Mouse (Mus musculus): ENCODE measurements around the gene Tmem256. TPM values are rescaled to one million over a fixed set of nuclear protein-coding genes. Genes with fewer than 3 reads are reported as not detected.

Tmem256 gene
- polyA plus RNA-seq, 1 experiment from 2014 or later: 359 TPM

Small RNA genes lying within 50 kb of the gene (microRNA-seq; reads per million reads assigned to microRNA genes)
- not detected for gene Mir6924

Other genes with a start within 250 kb of the Tmem256 start
- gene Atp1b2, start 232.6 kb upstream of the Tmem256 start, polyA plus RNA-seq (2015; fragmentation: Nextera tagmentation; extraction: Ambion mirVana): 24.2 and 24.5 TPM in 2 replicates
- gene Shbg, start 220.6 kb upstream of the Tmem256 start, polyA plus RNA-seq (2015; fragmentation: Nextera tagmentation; extraction: Ambion mirVana): 0.29 TPM in 1 of 2 replicates, not detected in the other
- gene Sat2, start 216.5 kb upstream of the Tmem256 start, polyA plus RNA-seq (2015; fragmentation: Nextera tagmentation; extraction: Ambion mirVana): 14.3 and 16.7 TPM in 2 replicates
- 22.9 and 28.5 TPM in 2 replicates for gene Fxr2, start 205.5 kb upstream of the Tmem256 start, polyA plus RNA-seq (2015; fragmentation: Nextera tagmentation; extraction: Ambion mirVana)
- gene Sox15, start 183.2 kb upstream of the Tmem256 start, polyA plus RNA-seq (2015; fragmentation: Nextera tagmentation; extraction: Ambion mirVana): 0.22 TPM in 1 of 2 replicates, not detected in the other
- gene Mpdu1, start 175.9 kb upstream of the Tmem256 start, polyA plus RNA-seq (2015; fragmentation: Nextera tagmentation; extraction: Ambion mirVana): 38.8 and 48.1 TPM in 2 replicates
- gene Cd68, start 172.4 kb upstream of the Tmem256 start, polyA plus RNA-seq (2015; fragmentation: Nextera tagmentation; extraction: Ambion mirVana): 8.7 and 18.6 TPM in 2 replicates
- gene Eif4a1, start 166.1 kb upstream of the Tmem256 start, polyA plus RNA-seq (2015; fragmentation: Nextera tagmentation; extraction: Ambion mirVana): 310 and 340 TPM in 2 replicates
- gene Senp3, start 156.4 kb upstream of the Tmem256 start, polyA plus RNA-seq (2015; fragmentation: Nextera tagmentation; extraction: Ambion mirVana): 47.1 and 54.8 TPM in 2 replicates
- gene Tnfsf13, start 152.7 kb upstream of the Tmem256 start, polyA plus RNA-seq (2015; fragmentation: Nextera tagmentation; extraction: Ambion mirVana): 0.54 and 0.99 TPM in 2 replicates
- 7.3 and 8.9 TPM in 2 replicates for gene Tnfsf12, start 142.7 kb upstream of the Tmem256 start, polyA plus RNA-seq (2015; fragmentation: Nextera tagmentation; extraction: Ambion mirVana)
- 2.9 and 4.2 TPM in 2 replicates for gene Tnfsfm13, start 142.4 kb upstream of the Tmem256 start, polyA plus RNA-seq (2015; fragmentation: Nextera tagmentation; extraction: Ambion mirVana)
- 10.9 and 18.3 TPM in 2 replicates for gene Polr2a, start 79.9 kb upstream of the Tmem256 start, polyA plus RNA-seq (2015; fragmentation: Nextera tagmentation; extraction: Ambion mirVana)
- gene Slc35g3, start 76.5 kb upstream of the Tmem256 start, polyA plus RNA-seq (2015; fragmentation: Nextera tagmentation; extraction: Ambion mirVana): 0.16 and 0.48 TPM in 2 replicates
- 3.1 and 3.8 TPM in 2 replicates for gene Zbtb4, start 72.6 kb upstream of the Tmem256 start, polyA plus RNA-seq (2015; fragmentation: Nextera tagmentation; extraction: Ambion mirVana)
- gene Chrnb1, start 42.6 kb upstream of the Tmem256 start, polyA plus RNA-seq (2015; fragmentation: Nextera tagmentation; extraction: Ambion mirVana): 5.4 and 7.5 TPM in 2 replicates
- 1.8 and 2.9 TPM in 2 replicates for gene Fgf11, start 36.7 kb upstream of the Tmem256 start, polyA plus RNA-seq (2015; fragmentation: Nextera tagmentation; extraction: Ambion mirVana)
- 1.1 and 2.6 TPM in 2 replicates for gene Tmem102, start 32.9 kb upstream of the Tmem256 start, polyA plus RNA-seq (2015; fragmentation: Nextera tagmentation; extraction: Ambion mirVana)
- gene Gm39566, start 23.2 kb upstream of the Tmem256 start, polyA plus RNA-seq (2015; fragmentation: Nextera tagmentation; extraction: Ambion mirVana): not detected in 2 replicates
- gene Spem2, start 20.0 kb upstream of the Tmem256 start, polyA plus RNA-seq (2015; fragmentation: Nextera tagmentation; extraction: Ambion mirVana): not detected in 2 replicates
- not detected in 2 replicates for gene Spem1, start 16.3 kb upstream of the Tmem256 start, polyA plus RNA-seq (2015; fragmentation: Nextera tagmentation; extraction: Ambion mirVana)
- gene Nlgn2, start 730 bp upstream of the Tmem256 start, polyA plus RNA-seq (2015; fragmentation: Nextera tagmentation; extraction: Ambion mirVana): 1.6 and 2.2 TPM in 2 replicates
- gene Plscr3, start 7.9 kb downstream of the Tmem256 start, polyA plus RNA-seq (2015; fragmentation: Nextera tagmentation; extraction: Ambion mirVana): 68.5 and 81.4 TPM in 2 replicates
- 0.31 and 0.80 TPM in 2 replicates for gene Tnk1, start 20.2 kb downstream of the Tmem256 start, polyA plus RNA-seq (2015; fragmentation: Nextera tagmentation; extraction: Ambion mirVana)
- gene Tmem95, start 39.5 kb downstream of the Tmem256 start, polyA plus RNA-seq (2015; fragmentation: Nextera tagmentation; extraction: Ambion mirVana): not detected in 2 replicates
- 3.3 and 5.7 TPM in 2 replicates for gene Kctd11, start 42.9 kb downstream of the Tmem256 start, polyA plus RNA-seq (2015; fragmentation: Nextera tagmentation; extraction: Ambion mirVana)
- 4.5 and 14.8 TPM in 2 replicates for gene Acap1, start 57.0 kb downstream of the Tmem256 start, polyA plus RNA-seq (2015; fragmentation: Nextera tagmentation; extraction: Ambion mirVana)
- 3.7 and 5.8 TPM in 2 replicates for gene 2810408A11Rik, start 62.5 kb downstream of the Tmem256 start, polyA plus RNA-seq (2015; fragmentation: Nextera tagmentation; extraction: Ambion mirVana)
- gene Neurl4, start 62.6 kb downstream of the Tmem256 start, polyA plus RNA-seq (2015; fragmentation: Nextera tagmentation; extraction: Ambion mirVana): 5.2 and 7.0 TPM in 2 replicates
- gene Gps2, start 75.4 kb downstream of the Tmem256 start, polyA plus RNA-seq (2015; fragmentation: Nextera tagmentation; extraction: Ambion mirVana): 44.8 and 54.9 TPM in 2 replicates
- 975 and 1,130 TPM in 2 replicates for gene Eif5a, start 83.4 kb downstream of the Tmem256 start, polyA plus RNA-seq (2015; fragmentation: Nextera tagmentation; extraction: Ambion mirVana)
- gene Ybx2, start 97.3 kb downstream of the Tmem256 start, polyA plus RNA-seq (2015; fragmentation: Nextera tagmentation; extraction: Ambion mirVana): 5.5 and 5.7 TPM in 2 replicates
- gene Slc2a4, start 109.7 kb downstream of the Tmem256 start, polyA plus RNA-seq (2015; fragmentation: Nextera tagmentation; extraction: Ambion mirVana): 42.0 and 42.6 TPM in 2 replicates
- 3.8 and 13.9 TPM in 2 replicates for gene Cldn7, start 126.3 kb downstream of the Tmem256 start, polyA plus RNA-seq (2015; fragmentation: Nextera tagmentation; extraction: Ambion mirVana)
- 19.9 and 21.6 TPM in 2 replicates for gene Ctdnep1, start 142.6 kb downstream of the Tmem256 start, polyA plus RNA-seq (2015; fragmentation: Nextera tagmentation; extraction: Ambion mirVana)
- gene Elp5, start 144.0 kb downstream of the Tmem256 start, polyA plus RNA-seq (2015; fragmentation: Nextera tagmentation; extraction: Ambion mirVana): 97.8 and 99.6 TPM in 2 replicates
- gene Gabarap, start 152.6 kb downstream of the Tmem256 start, polyA plus RNA-seq (2015; fragmentation: Nextera tagmentation; extraction: Ambion mirVana): 402 and 455 TPM in 2 replicates
- 38.4 and 42.4 TPM in 2 replicates for gene Phf23, start 157.3 kb downstream of the Tmem256 start, polyA plus RNA-seq (2015; fragmentation: Nextera tagmentation; extraction: Ambion mirVana)
- 17.4 and 24.8 TPM in 2 replicates for gene Dvl2, start 162.1 kb downstream of the Tmem256 start, polyA plus RNA-seq (2015; fragmentation: Nextera tagmentation; extraction: Ambion mirVana)
- gene Acadvl, start 176.9 kb downstream of the Tmem256 start, polyA plus RNA-seq (2015; fragmentation: Nextera tagmentation; extraction: Ambion mirVana): 200 and 235 TPM in 2 replicates
- 4.8 and 5.1 TPM in 2 replicates for gene Dlg4, start 178.4 kb downstream of the Tmem256 start, polyA plus RNA-seq (2015; fragmentation: Nextera tagmentation; extraction: Ambion mirVana)
- 0.29 TPM in 1 of 2 replicates, not detected in the other for gene Asgr1, start 215.6 kb downstream of the Tmem256 start, polyA plus RNA-seq (2015; fragmentation: Nextera tagmentation; extraction: Ambion mirVana)

Measured in heart, embryonic 15.5 days (tissue).